Mouse (Mus musculus) G1E (cell line): ENCODE measurements around the gene Serinc2.

ENCODE experiments used
- CTCF ChIP-seq: IDR thresholded peaks from 2 replicates; pipeline ENCODE4 v1.5.1; 2012; ENCODE audit warnings: low read depth, low read length, inconsistent platforms, mixed read lengths
- TAL1 ChIP-seq: conservative IDR thresholded peaks from 2 replicates; pipeline ENCODE4 v1.6.1; 2012; ENCODE audit warnings: low read depth, low read length, inconsistent platforms, mixed read lengths

- no peak for TF ChIP-seq TAL1
- TF ChIP-seq CTCF, result no peak
Observed at GRCm38 (mm10) chr4:130268736-130269135, 10.3 kb downstream of the Serinc2 start.
